Mouse (Mus musculus): ENCODE results near the gene Elp5. TPM values are rescaled to one million over a fixed set of nuclear protein-coding genes. Genes with fewer than 3 reads are reported as not detected.

The Elp5 gene
- 151 and 159 TPM in 2 replicates for polyA plus RNA-seq (2012; rRNA removed)

GRCm38 (mm10) chr11:69982225-69982624 is at the start of gene Elp5:
Elp5 (minus strand) TSS chr11:69982517.

GRCm38 (mm10) chr11:70016669-70017068 is 34.4 kb upstream of the Elp5 start, which contains the start of gene Dlg4:
Dlg4 (plus strand) TSS chr11:70016942.

GRCm38 (mm10) chr11:70014880-70015558 is 32.7 kb upstream of the Elp5 start, which contains the start of gene Acadvl:
Acadvl (minus strand) TSS chr11:70015411.

GRCm38 (mm10) chr11:70000396-70000898 is 18.1 kb upstream of the Elp5 start, which contains the start of gene Dvl2:
Dvl2 (plus strand) TSS chr11:70000595.

GRCm38 (mm10) chr11:69995391-69995960 is 13.2 kb upstream of the Elp5 start, which contains the start of gene Phf23:
Phf23 (plus strand) TSS chr11:69995777.

GRCm38 (mm10) chr11:69990850-69991691 is 8.8 kb upstream of the Elp5 start, which contains the start of gene Gabarap:
Gabarap (plus strand) TSS chr11:69991143.

GRCm38 (mm10) chr11:69981141-69981762 is 1.1 kb downstream of the Elp5 start, which contains the start of gene Ctdnep1:
Ctdnep1 (plus strand) TSS chr11:69981156.

GRCm38 (mm10) chr11:69964650-69965270 is 17.6 kb downstream of the Elp5 start, which contains the start of gene Cldn7:
Cldn7 (plus strand) TSS chr11:69964779.

GRCm38 (mm10) chr11:69948066-69948762 is 34.1 kb downstream of the Elp5 start, which contains the start of gene Slc2a4:
Slc2a4 (minus strand) TSS chr11:69948188.

GRCm38 (mm10) chr11:69935137-69935879 is 47.0 kb downstream of the Elp5 start, which contains the start of gene Ybx2:
Ybx2 (plus strand) TSS chr11:69935796.

GRCm38 (mm10) chr11:69921114-69922011 is 61.0 kb downstream of the Elp5 start, which contains the start of gene Eif5a:
Eif5a (minus strand) TSS chr11:69921958.

Other genes starting within 250 kb of the Elp5 start
- 20.4 and 20.9 TPM in 2 replicates for gene Polr2a, start 223.9 kb downstream of the Elp5 start, polyA plus RNA-seq (2012; rRNA removed)
- 0.12 and 0.20 TPM in 2 replicates for gene Slc35g3, start 220.5 kb downstream of the Elp5 start, polyA plus RNA-seq (2012; rRNA removed)
- 15.8 and 16.1 TPM in 2 replicates for gene Zbtb4, start 216.6 kb downstream of the Elp5 start, polyA plus RNA-seq (2012; rRNA removed)
- 1.6 and 5.2 TPM in 2 replicates for gene Chrnb1, start 186.6 kb downstream of the Elp5 start, polyA plus RNA-seq (2012; rRNA removed)
- 23.7 and 27.4 TPM in 2 replicates for gene Fgf11, start 180.7 kb downstream of the Elp5 start, polyA plus RNA-seq (2012; rRNA removed)
- gene Tmem102, start 176.9 kb downstream of the Elp5 start, polyA plus RNA-seq (2012; rRNA removed), result 0.13 and 0.25 TPM in 2 replicates
- gene Gm39566, start 167.2 kb downstream of the Elp5 start, polyA plus RNA-seq (2012; rRNA removed), result not detected in 2 replicates
- not detected in 2 replicates for gene Spem2, start 164.1 kb downstream of the Elp5 start, polyA plus RNA-seq (2012; rRNA removed)
- gene Spem1, start 160.3 kb downstream of the Elp5 start, polyA plus RNA-seq (2012; rRNA removed), result 1.3 and 1.5 TPM in 2 replicates
- 90.2 and 112 TPM in 2 replicates for gene Nlgn2, start 144.7 kb downstream of the Elp5 start, polyA plus RNA-seq (2012; rRNA removed)
- 232 and 256 TPM in 2 replicates for gene Tmem256, start 144.0 kb downstream of the Elp5 start, polyA plus RNA-seq (2012; rRNA removed)
- 73.6 and 80.2 TPM in 2 replicates for gene Plscr3, start 136.1 kb downstream of the Elp5 start, polyA plus RNA-seq (2012; rRNA removed)
- 0.04 and 0.18 TPM in 2 replicates for gene Tnk1, start 123.8 kb downstream of the Elp5 start, polyA plus RNA-seq (2012; rRNA removed)
- not detected in 2 replicates for gene Tmem95, start 104.5 kb downstream of the Elp5 start, polyA plus RNA-seq (2012; rRNA removed)
- 1.2 TPM in 2 replicates for gene Kctd11, start 101.1 kb downstream of the Elp5 start, polyA plus RNA-seq (2012; rRNA removed)
- 0.61 and 0.68 TPM in 2 replicates for gene Acap1, start 87.0 kb downstream of the Elp5 start, polyA plus RNA-seq (2012; rRNA removed)
- 5.3 and 5.6 TPM in 2 replicates for gene 2810408A11Rik, start 81.5 kb downstream of the Elp5 start, polyA plus RNA-seq (2012; rRNA removed)
- 111 and 113 TPM in 2 replicates for gene Neurl4, start 81.4 kb downstream of the Elp5 start, polyA plus RNA-seq (2012; rRNA removed)
- 60.8 and 63.8 TPM in 2 replicates for gene Gps2, start 68.6 kb downstream of the Elp5 start, polyA plus RNA-seq (2012; rRNA removed)
- 777 and 816 TPM in 2 replicates for gene Eif5a, start 60.6 kb downstream of the Elp5 start, polyA plus RNA-seq (2012; rRNA removed)
- gene Ybx2, start 46.7 kb downstream of the Elp5 start, polyA plus RNA-seq (2012; rRNA removed), result 48.3 and 53.7 TPM in 2 replicates
- 3.7 and 4.9 TPM in 2 replicates for gene Slc2a4, start 34.3 kb downstream of the Elp5 start, polyA plus RNA-seq (2012; rRNA removed)
- gene Cldn7, start 17.7 kb downstream of the Elp5 start, polyA plus RNA-seq (2012; rRNA removed), result 0.21 and 2.5 TPM in 2 replicates
- 93.3 and 102 TPM in 2 replicates for gene Ctdnep1, start 1.4 kb downstream of the Elp5 start, polyA plus RNA-seq (2012; rRNA removed)
- 412 and 425 TPM in 2 replicates for gene Gabarap, start 8.6 kb upstream of the Elp5 start, polyA plus RNA-seq (2012; rRNA removed)
- gene Phf23, start 13.3 kb upstream of the Elp5 start, polyA plus RNA-seq (2012; rRNA removed), result 41.8 and 47.6 TPM in 2 replicates
- 26.9 and 34.5 TPM in 2 replicates for gene Dvl2, start 18.1 kb upstream of the Elp5 start, polyA plus RNA-seq (2012; rRNA removed)
- gene Acadvl, start 32.9 kb upstream of the Elp5 start, polyA plus RNA-seq (2012; rRNA removed), result 46.1 and 54.7 TPM in 2 replicates
- gene Dlg4, start 34.4 kb upstream of the Elp5 start, polyA plus RNA-seq (2012; rRNA removed), result 242 and 275 TPM in 2 replicates
- 3.4 and 3.5 TPM in 2 replicates for gene Asgr1, start 71.6 kb upstream of the Elp5 start, polyA plus RNA-seq (2012; rRNA removed)
- 0.28 and 0.35 TPM in 2 replicates for gene Asgr2, start 110.1 kb upstream of the Elp5 start, polyA plus RNA-seq (2012; rRNA removed)
- 0.74 and 0.91 TPM in 2 replicates for gene Mgl2, start 147.8 kb upstream of the Elp5 start, polyA plus RNA-seq (2012; rRNA removed)
- 0.93 and 1.1 TPM in 2 replicates for gene Clec10a, start 173.7 kb upstream of the Elp5 start, polyA plus RNA-seq (2012; rRNA removed)
- gene Slc16a11, start 230.2 kb upstream of the Elp5 start, polyA plus RNA-seq (2012; rRNA removed), result 16.9 and 18.9 TPM in 2 replicates
- gene Slc16a13, start 238.5 kb upstream of the Elp5 start, polyA plus RNA-seq (2012; rRNA removed), result 10.1 and 12.7 TPM in 2 replicates
- gene Bcl6b, start 247.3 kb upstream of the Elp5 start, polyA plus RNA-seq (2012; rRNA removed), result 5.1 and 5.5 TPM in 2 replicates